Mouse (Mus musculus) inflammation-experienced regulatory T-cells, adult 6 months (primary cell): ENCODE results near the gene Gm20388. TPM values are rescaled to one million over a fixed set of nuclear protein-coding genes. Genes with fewer than 3 reads are reported as not detected.
A peak's percentile ranks its signal among the peaks of the same experiment; 100 is the strongest.

Experiments used
- ATAC-seq: one replicate; pipeline ENCODE4 v1.8.0; 2017
- polyA plus RNA-seq, 3 experiments: library from polyadenylated mRNA; unstranded; fragments of 100-300 nt; shearing (Covaris generic); gene quantifications; one replicate each; pipeline ENCODE4 v1.2.1; 2017

The Gm20388 gene
- polyA plus RNA-seq, 3 experiments from 2014 or later: 10.8 to 14.1 (median 11.8) TPM

- no peak for ATAC-seq
Measured at GRCm38 (mm10) chr8:122737886-122738285, 2827.2 kb downstream of the Gm20388 start.

GRCm38 (mm10) chr8:122739102-122739725, 2828.6 kb downstream of the Gm20388 start:
- ATAC-seq: peak; percentile 65

DNA sequence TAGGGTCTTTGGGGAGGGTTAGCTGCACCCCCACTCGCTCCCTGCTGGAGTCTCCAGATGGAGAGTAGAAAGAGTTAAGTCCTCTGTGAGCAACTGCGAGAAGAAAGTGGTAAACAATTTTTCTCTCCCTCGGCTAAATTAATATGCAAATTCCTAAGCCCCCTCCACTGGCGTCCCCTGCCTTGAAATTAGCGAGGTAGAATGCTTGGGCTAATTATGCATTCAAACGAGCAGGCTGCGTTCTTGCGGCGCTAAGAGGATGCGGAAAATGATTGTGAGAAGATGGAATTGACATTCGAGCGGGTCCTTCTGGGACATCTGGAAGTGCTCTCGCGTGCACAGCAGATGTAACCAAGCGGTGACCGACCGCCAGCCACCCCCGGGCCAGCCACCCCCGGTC, 2831.8 kb downstream of the Gm20388 start:
- no peak for ATAC-seq

DNA sequence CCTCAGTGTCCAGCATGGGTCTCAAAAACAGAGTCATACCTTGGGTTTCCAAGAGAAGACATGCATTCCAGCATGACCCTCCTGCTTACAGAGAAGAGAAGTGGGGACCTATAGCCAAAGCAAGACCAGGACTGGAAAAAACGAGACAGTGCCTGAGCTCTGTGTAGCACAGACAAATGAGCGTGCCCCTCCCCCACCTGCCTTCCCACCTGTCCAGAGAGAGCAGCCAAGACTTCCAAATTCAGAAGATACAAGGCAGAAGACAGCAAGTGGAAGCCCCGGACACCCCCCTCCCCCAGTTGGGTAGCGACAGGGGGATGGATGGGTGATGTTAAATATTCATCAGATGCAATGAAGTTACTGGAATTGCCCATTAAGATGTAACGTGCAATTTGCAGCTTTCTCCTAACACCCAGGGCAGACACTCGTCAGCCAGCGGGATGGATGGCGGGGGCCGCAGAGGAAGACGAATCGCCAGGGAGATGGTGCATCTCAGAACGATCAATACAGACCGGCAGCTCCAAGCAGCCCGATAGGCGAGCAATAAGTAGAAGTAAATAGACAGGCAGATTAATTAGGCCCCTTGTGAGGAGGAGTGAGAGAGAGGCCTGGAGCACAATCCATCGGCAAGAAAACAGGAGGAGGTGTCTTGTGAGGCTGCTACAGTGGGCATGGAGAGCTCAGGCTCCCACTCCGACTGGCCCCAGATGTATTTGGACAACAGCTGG, 2834.5 kb downstream of the Gm20388 start:
- no peak for ATAC-seq

DNA sequence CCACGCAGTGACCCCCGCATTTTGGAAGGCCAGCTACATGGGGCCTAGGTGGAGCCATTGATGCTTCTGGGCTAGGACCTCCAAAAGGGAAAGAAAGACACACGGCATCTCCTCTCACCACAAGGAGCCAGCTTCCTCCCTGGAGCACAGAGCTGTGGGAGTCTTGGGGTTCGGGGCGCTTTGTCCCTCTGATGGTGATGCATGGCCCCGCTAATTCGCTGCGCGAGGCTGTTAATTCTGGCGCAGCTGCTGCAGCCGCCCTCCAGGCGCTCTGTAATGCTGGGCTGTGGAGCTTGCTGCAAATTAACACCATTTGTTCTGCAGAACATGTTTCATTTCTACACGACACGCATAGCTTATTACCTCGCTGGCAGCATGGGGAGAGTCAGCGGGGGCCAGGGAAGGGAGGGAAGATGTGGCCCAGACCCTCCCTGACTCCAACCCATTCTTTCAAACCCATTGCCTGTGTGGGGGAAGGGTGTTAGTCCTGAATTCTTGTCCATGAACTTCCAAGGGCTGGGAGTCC, 2835.2 kb downstream of the Gm20388 start:
- ATAC-seq: no peak

GRCm38 (mm10) chr8:122746439-122746838, 2835.8 kb downstream of the Gm20388 start:
- ATAC-seq: no peak

DNA sequence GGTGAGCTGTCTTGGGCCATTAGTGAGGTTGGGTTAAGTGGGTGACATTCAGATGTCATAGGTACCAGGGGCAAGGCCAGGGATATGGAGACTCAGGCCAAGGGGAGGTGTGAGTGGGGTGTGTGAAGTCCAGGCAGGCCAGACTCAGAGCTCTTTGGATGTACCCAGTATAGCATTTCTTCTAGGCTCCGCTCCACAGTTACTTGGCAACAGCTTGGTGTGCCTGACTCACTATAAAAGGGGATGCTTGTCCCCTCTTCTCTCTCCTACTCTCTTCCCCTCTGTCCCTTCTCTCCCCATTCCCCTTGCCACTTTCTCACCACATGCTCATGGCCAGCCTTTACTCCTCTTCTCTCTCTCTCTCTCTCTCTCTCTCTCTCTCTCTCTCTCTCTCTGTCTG, 2837.2 kb downstream of the Gm20388 start:
- no peak for ATAC-seq

- no peak for ATAC-seq
Measured at GRCm38 (mm10) chr8:122749333-122749958, 2838.8 kb downstream of the Gm20388 start.

- no peak for ATAC-seq
Measured at GRCm38 (mm10) chr8:122751342-122751741, 2840.7 kb downstream of the Gm20388 start.

- no peak for ATAC-seq
Measured at GRCm38 (mm10) chr8:122752111-122752721, 2841.6 kb downstream of the Gm20388 start.

GRCm38 (mm10) chr8:122758597-122758996, 2848.0 kb downstream of the Gm20388 start:
- ATAC-seq: no peak

- ATAC-seq: no peak
Measured at GRCm38 (mm10) chr8:122760116-122760515, 2849.5 kb downstream of the Gm20388 start.

DNA sequence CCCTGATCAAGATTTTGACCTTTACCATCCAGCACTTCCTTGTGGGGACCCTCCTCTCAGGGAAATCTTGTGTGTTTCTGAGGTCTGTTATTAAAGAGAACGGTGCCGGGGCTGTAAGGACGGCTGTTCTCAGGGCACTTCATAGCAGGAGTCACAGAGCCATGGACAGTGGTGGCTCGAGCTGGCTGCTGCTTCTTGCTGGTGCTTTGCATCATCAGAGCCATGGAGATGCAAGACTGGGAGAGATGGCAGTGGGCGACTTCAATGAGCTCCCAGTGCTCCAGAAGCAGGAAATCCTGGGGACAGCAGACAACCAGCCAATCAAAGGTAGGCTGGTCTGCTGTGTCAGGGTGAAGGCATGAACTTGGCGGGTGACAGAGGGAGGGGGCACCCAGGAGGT, 2850.5 kb downstream of the Gm20388 start:
- no peak for ATAC-seq

- ATAC-seq: peak; percentile 25
Measured at GRCm38 (mm10) chr8:122762731-122763266, 2852.2 kb downstream of the Gm20388 start.

DNA sequence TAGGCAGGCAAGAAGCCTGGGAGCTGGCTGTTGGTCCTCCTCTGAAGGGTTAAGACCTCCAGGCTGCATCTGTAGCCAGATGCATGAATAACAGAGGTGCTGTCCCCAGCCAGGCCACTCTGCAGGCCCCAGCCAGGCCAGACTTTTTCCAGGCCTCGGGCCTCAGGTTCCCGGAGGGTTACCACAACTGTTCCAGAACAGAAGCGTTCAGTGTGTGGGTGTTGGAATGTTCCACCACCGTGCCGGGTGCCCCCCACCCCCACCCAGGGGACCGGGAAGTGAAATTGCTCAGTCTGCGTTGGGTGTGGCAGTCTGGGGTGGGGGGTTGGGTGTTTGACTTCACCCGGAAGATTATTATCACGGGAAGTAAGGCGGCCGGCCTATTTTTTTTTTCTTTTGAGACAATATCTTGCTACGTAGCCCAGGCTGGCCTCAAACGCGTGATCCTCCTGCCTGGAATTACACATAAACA, 2852.7 kb downstream of the Gm20388 start:
- ATAC-seq: peak; percentile 61

DNA sequence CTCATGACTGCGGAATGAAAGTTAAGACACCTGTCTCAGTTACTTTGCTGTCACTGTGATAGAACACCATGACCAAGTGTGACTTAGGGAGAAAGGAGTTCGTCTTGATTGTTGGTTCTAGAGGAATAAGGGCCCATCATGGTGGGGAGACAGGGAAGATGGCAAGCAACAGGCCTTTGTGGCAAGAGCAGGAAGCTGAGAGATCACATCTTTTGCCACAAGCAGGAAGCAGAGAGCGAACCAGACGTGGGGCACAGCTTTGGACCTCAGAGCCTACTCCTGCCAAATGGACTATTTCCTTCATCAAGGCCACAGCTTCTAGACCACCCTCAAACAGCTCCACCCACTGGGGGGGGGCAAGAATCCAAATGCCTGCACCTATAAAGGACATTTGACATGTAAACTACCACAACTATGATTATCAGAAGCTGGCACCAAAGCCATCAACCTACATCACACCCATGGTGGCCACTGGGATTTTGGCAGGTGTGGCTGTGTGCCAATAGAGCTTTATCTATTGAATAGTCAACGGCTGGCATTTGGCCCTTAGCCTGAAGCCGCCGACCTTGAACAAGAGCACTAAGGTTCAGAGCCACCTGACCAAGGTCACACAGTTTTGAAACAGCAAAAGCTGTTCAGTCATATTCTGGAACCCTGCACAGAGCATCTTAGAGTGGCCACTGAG, 2854.3 kb downstream of the Gm20388 start:
- ATAC-seq: no peak

- ATAC-seq: no peak
Measured at GRCm38 (mm10) chr8:122766189-122766588, 2855.5 kb downstream of the Gm20388 start.

DNA sequence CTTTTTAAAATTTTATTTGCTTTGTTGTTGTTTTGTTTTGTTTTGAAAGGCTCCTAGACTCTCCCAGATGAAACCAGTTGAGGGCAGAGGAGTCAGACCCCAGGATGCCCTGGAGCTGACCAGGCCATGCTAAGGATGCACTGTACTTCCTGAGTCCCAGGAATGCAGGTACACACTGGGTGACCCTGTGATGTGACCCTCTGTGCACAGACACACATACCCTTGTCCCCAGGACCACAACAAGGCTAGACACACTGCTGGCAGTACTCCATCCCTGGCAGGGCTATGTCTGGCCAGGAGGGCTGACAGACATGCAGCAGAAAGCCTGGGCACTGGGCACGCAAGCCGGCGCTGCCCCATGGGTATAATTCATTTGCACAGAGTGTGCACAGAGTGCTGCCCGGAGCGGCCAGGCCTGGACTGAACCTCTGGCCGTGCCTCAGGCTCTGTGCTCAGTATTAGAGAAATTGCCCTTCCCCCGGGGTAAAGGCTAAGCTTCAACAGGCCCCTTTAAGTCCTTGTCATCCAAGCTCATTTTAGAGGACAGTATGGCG, 2856.1 kb downstream of the Gm20388 start:
- ATAC-seq: no peak

- no peak for ATAC-seq
Measured at GRCm38 (mm10) chr8:122767229-122767628, 2856.6 kb downstream of the Gm20388 start.

GRCm38 (mm10) chr8:122769251-122770058, 2858.8 kb downstream of the Gm20388 start:
- ATAC-seq: peak; percentile 89
